Mouse (Mus musculus): Measurements from ENCODE around the gene Ptcd2. TPM values are rescaled to one million over a fixed set of nuclear protein-coding genes. Genes with fewer than 3 reads are reported as not detected.

Ptcd2 gene
- polyA plus RNA-seq, 1 experiment from 2014 or later = 54.4 TPM

- Histone ChIP-seq H3K4me3 (no peak overlapping the region), H3K27ac (replicated peaks) (no peak overlapping the region), H3K27me3 (ENCODE audit: low read depth, poor library complexity, severe bottlenecking) (no peaks in the 10 kb centered on the region), H3K4me1 (peaks cover 4% of the 10 kb centered on the region; the same call in 1 of the 2 replicates), H3K36me3 (peaks cover 25% of the 10 kb centered on the region), H3K9me3 (replicated peaks) (no peaks in the 10 kb centered on the region)
- 85% methylated on average over 6 of the region's 6 CpGs for WGBS
- DNase-seq (ENCODE audit: low spot score) = no peak
These were observed 28.1 kb downstream of the Ptcd2 start for GRCm38 (mm10) chr13:99316366-99316765.

- Histone ChIP-seq H3K36me3 (peaks cover 8% of the 10 kb centered on the region), H3K27ac (replicated peaks) (no peak overlapping the region), H3K27me3 (ENCODE audit: low read depth, poor library complexity, severe bottlenecking) (no peaks in the 10 kb centered on the region), H3K4me3 (no peak overlapping the region), H3K4me1 (peaks cover 4% of the 10 kb centered on the region; the same call in 1 of the 2 replicates), H3K9me3 (replicated peaks) (no peaks in the 10 kb centered on the region)
- WGBS = 86% methylated on average over 15 of the region's 15 CpGs
- no peak for DNase-seq (ENCODE audit: low spot score)
These were observed 29.8 kb downstream of the Ptcd2 start for GRCm38 (mm10) chr13:99314657-99315181.

GRCm38 (mm10) chr13:99314098-99314497, 30.4 kb downstream of the Ptcd2 start:
- no peak for DNase-seq (ENCODE audit: low spot score)
- Histone ChIP-seq H3K4me3 (no peak overlapping the region), H3K27ac (replicated peaks) (no peak overlapping the region), H3K4me1 (peaks cover 4% of the 10 kb centered on the region; the same call in 1 of the 2 replicates), H3K27me3 (ENCODE audit: low read depth, poor library complexity, severe bottlenecking) (no peaks in the 10 kb centered on the region), H3K36me3 (peaks cover 2% of the 10 kb centered on the region), H3K9me3 (replicated peaks) (no peaks in the 10 kb centered on the region)
- WGBS = 89% methylated on average over 5 of the region's 5 CpGs

GRCm38 (mm10) chr13:99308393-99308792, 36.1 kb downstream of the Ptcd2 start:
- WGBS = 87% methylated on average over 8 of the region's 8 CpGs
- no peaks in the 10 kb centered on the region for H3K27me3 ChIP-seq (ENCODE audit: low read depth, poor library complexity, severe bottlenecking)

GRCm38 (mm10) chr13:99307930-99308359, 36.6 kb downstream of the Ptcd2 start:
- Histone ChIP-seq H3K27ac (replicated peaks) (no peak overlapping the region), H3K4me3 (no peak overlapping the region), H3K27me3 (ENCODE audit: low read depth, poor library complexity, severe bottlenecking) (no peaks in the 10 kb centered on the region), H3K4me1 (peaks cover 13% of the 10 kb centered on the region), H3K36me3 (no peaks in the 10 kb centered on the region), H3K9me3 (replicated peaks) (no peaks in the 10 kb centered on the region)
- no peak for DNase-seq (ENCODE audit: low spot score)
- WGBS = 87% methylated on average over 5 of the region's 5 CpGs

More at GRCm38 (mm10) chr13:99308393-99308792, 36.1 kb downstream of the Ptcd2 start:
- H3K27ac ChIP-seq (replicated peaks) = no peak overlapping the region
- no peaks in the 10 kb centered on the region for H3K9me3 ChIP-seq (replicated peaks)
- DNase-seq (ENCODE audit: low spot score) = no peak
- H3K36me3 ChIP-seq = no peaks in the 10 kb centered on the region
- no peak overlapping the region for H3K4me3 ChIP-seq
- H3K4me1 ChIP-seq = peaks cover 13% of the 10 kb centered on the region

- no peak for DNase-seq (ENCODE audit: low spot score)
- Histone ChIP-seq H3K27ac (replicated peaks) (no peak overlapping the region), H3K4me1 (peaks cover 9% of the 10 kb centered on the region), H3K27me3 (ENCODE audit: low read depth, poor library complexity, severe bottlenecking) (no peaks in the 10 kb centered on the region), H3K9me3 (replicated peaks) (no peaks in the 10 kb centered on the region), H3K36me3 (no peaks in the 10 kb centered on the region), H3K4me3 (no peak overlapping the region)
- 95% methylated on average over 8 of the region's 8 CpGs for WGBS
These were observed 38.3 kb downstream of the Ptcd2 start for GRCm38 (mm10) chr13:99306164-99306563.

- DNase-seq (ENCODE audit: low spot score) = no peak
- H3K9me3 ChIP-seq (replicated peaks) = no peaks in the 10 kb centered on the region
- H3K27ac ChIP-seq (replicated peaks) = no peak overlapping the region
- WGBS = 85% methylated on average over 1 of the region's 1 CpGs
- H3K4me1 ChIP-seq = peaks cover 9% of the 10 kb centered on the region
- no peak overlapping the region for H3K4me3 ChIP-seq
- no peaks in the 10 kb centered on the region for H3K36me3 ChIP-seq
- H3K27me3 ChIP-seq (ENCODE audit: low read depth, poor library complexity, severe bottlenecking) = no peaks in the 10 kb centered on the region
These were observed 39.3 kb downstream of the Ptcd2 start for GRCm38 (mm10) chr13:99305186-99305585.

GRCm38 (mm10) chr13:99304365-99304764, 40.1 kb downstream of the Ptcd2 start:
- WGBS = 66% methylated on average over 11 of the region's 11 CpGs
- no peak for DNase-seq (ENCODE audit: low spot score)
- no peaks in the 10 kb centered on the region for H3K9me3 ChIP-seq (replicated peaks)
- H3K4me3 ChIP-seq = no peak overlapping the region
- no peak overlapping the region for H3K27ac ChIP-seq (replicated peaks)
- H3K27me3 ChIP-seq (ENCODE audit: low read depth, poor library complexity, severe bottlenecking) = no peaks in the 10 kb centered on the region
- H3K4me1 ChIP-seq = peaks cover 9% of the 10 kb centered on the region
- H3K36me3 ChIP-seq = no peaks in the 10 kb centered on the region

GRCm38 (mm10) chr13:99303846-99304245, 40.7 kb downstream of the Ptcd2 start:
- DNase-seq (ENCODE audit: low spot score) = no peak
- Histone ChIP-seq H3K36me3 (no peaks in the 10 kb centered on the region), H3K27me3 (ENCODE audit: low read depth, poor library complexity, severe bottlenecking) (no peaks in the 10 kb centered on the region), H3K4me1 (peaks cover 9% of the 10 kb centered on the region), H3K27ac (replicated peaks) (no peak overlapping the region), H3K9me3 (replicated peaks) (no peaks in the 10 kb centered on the region), H3K4me3 (no peak overlapping the region)
- WGBS = 92% methylated on average over 5 of the region's 5 CpGs

- Histone ChIP-seq H3K27me3 (ENCODE audit: low read depth, poor library complexity, severe bottlenecking) (no peaks in the 10 kb centered on the region), H3K4me3 (no peak overlapping the region), H3K27ac (replicated peaks) (no peak overlapping the region), H3K36me3 (no peaks in the 10 kb centered on the region), H3K4me1 (peaks cover 9% of the 10 kb centered on the region), H3K9me3 (replicated peaks) (no peaks in the 10 kb centered on the region)
- WGBS = 87% methylated on average over 5 of the region's 5 CpGs
- no peak for DNase-seq (ENCODE audit: low spot score)
These were observed 44.6 kb downstream of the Ptcd2 start for GRCm38 (mm10) chr13:99299921-99300320.

GRCm38 (mm10) chr13:99294176-99294575, 50.3 kb downstream of the Ptcd2 start:
- no peak overlapping the region for H3K27ac ChIP-seq (replicated peaks)
- DNase-seq (ENCODE audit: low spot score) = no peak
- 93% methylated on average over 13 of the region's 13 CpGs for WGBS
- no peaks in the 10 kb centered on the region for H3K4me1 ChIP-seq
- no peaks in the 10 kb centered on the region for H3K27me3 ChIP-seq (ENCODE audit: low read depth, poor library complexity, severe bottlenecking)
- no peaks in the 10 kb centered on the region for H3K36me3 ChIP-seq
- no peak overlapping the region for H3K4me3 ChIP-seq
- no peaks in the 10 kb centered on the region for H3K9me3 ChIP-seq (replicated peaks)

- peaks cover 4% of the 10 kb centered on the region; the same call in 1 of the 2 replicates for H3K4me1 ChIP-seq
- no peaks in the 10 kb centered on the region for H3K36me3 ChIP-seq
- no peak overlapping the region for H3K27ac ChIP-seq (replicated peaks)
- H3K9me3 ChIP-seq (replicated peaks) = no peaks in the 10 kb centered on the region
- no peaks in the 10 kb centered on the region for H3K27me3 ChIP-seq (ENCODE audit: low read depth, poor library complexity, severe bottlenecking)
- H3K4me3 ChIP-seq = no peak overlapping the region
- DNase-seq (ENCODE audit: low spot score) = no peak
- WGBS = 88% methylated on average over 8 of the region's 8 CpGs
These were observed 53.7 kb downstream of the Ptcd2 start for GRCm38 (mm10) chr13:99290766-99291165.

- Histone ChIP-seq H3K9me3 (replicated peaks) (no peaks in the 10 kb centered on the region), H3K4me3 (no peak overlapping the region), H3K4me1 (peaks cover 27% of the 10 kb centered on the region), H3K36me3 (no peaks in the 10 kb centered on the region), H3K27me3 (ENCODE audit: low read depth, poor library complexity, severe bottlenecking) (no peaks in the 10 kb centered on the region), H3K27ac (replicated peaks) (no peak overlapping the region)
- no peak for DNase-seq (ENCODE audit: low spot score)
- WGBS = 86% methylated on average over 9 of the region's 9 CpGs
These were observed 56.7 kb downstream of the Ptcd2 start for GRCm38 (mm10) chr13:99287786-99288185.

- Histone ChIP-seq H3K27ac (replicated peaks) (no peak overlapping the region), H3K36me3 (no peaks in the 10 kb centered on the region), H3K27me3 (ENCODE audit: low read depth, poor library complexity, severe bottlenecking) (no peaks in the 10 kb centered on the region), H3K9me3 (replicated peaks) (no peaks in the 10 kb centered on the region), H3K4me1 (peaks cover 27% of the 10 kb centered on the region), H3K4me3 (no peak overlapping the region)
- WGBS = 89% methylated on average over 4 of the region's 4 CpGs
- no peak for DNase-seq (ENCODE audit: low spot score)
These were observed 57.3 kb downstream of the Ptcd2 start for GRCm38 (mm10) chr13:99287207-99287606.

Data from midbrain, embryonic 10.5 days (tissue).